Mouse (Mus musculus) erythroblast, embryonic 14.5 days (primary cell): Measurements from ENCODE around the gene Zfp219.

Experiments used
- GATA1 ChIP-seq: IDR thresholded peaks from 2 replicates; pipeline ENCODE4 v1.6.1; 2012; ENCODE audit warnings: low read length, inconsistent platforms, mixed read lengths
- TAL1 ChIP-seq: IDR thresholded peaks from 3 replicates; pipeline ENCODE4 v1.6.1; 2012; ENCODE audit warnings: low read length, inconsistent platforms, mixed read lengths

GRCm38 (mm10) chr14:52021568-52022212 lies 1.2 kb upstream of the Zfp219 start:
- no peak for TF ChIP-seq TAL1
- TF ChIP-seq GATA1 = no peak
